Mouse (Mus musculus) heart, postnatal 0 days (tissue): Measurements from ENCODE around the gene Prpf40b. TPM values are rescaled to one million over a fixed set of nuclear protein-coding genes. Genes with fewer than 3 reads are reported as not detected.

Source experiments
- ATAC-seq: fragments of 200-750 bp; cut with Nextera tagmentation; 2 replicates; pipeline ENCODE4 v1.8.0; 2017; ENCODE audit warnings: low read depth, moderate number of reproducible peaks, moderate library complexity; ENCODE audit not compliant: insufficient read depth
- DNase-seq: peaks from one replicate; pipeline ENCODE4 v3.0.0-alpha.2; 2016; ENCODE audit warnings: low spot score
- H3K27ac ChIP-seq: fragments of 300-500 bp; sonication (generic); 2 replicates; pipeline ENCODE4 v1.5.1; 2014; ENCODE audit warnings: low read depth, mild to moderate bottlenecking
- H3K27me3 ChIP-seq: fragments of 300-500 bp; sonication (generic); 2 replicates; pipeline ENCODE4 v1.6.1; 2014; ENCODE audit warnings: low read length, mixed read lengths; ENCODE audit not compliant: control insufficient read depth, insufficient read depth
- H3K36me3 ChIP-seq: fragments of 300-500 bp; sonication (generic); replicated peaks from 2 replicates; pipeline ENCODE4 v1.6.1; 2014; ENCODE audit warnings: low read length, mixed read lengths; ENCODE audit not compliant: control insufficient read depth, insufficient read depth
- H3K4me1 ChIP-seq: fragments of 300-500 bp; sonication (generic); 2 replicates; pipeline ENCODE4 v1.6.1; 2014; ENCODE audit warnings: antibody characterized with exemption; ENCODE audit not compliant: control insufficient read depth, insufficient read depth
- H3K4me2 ChIP-seq: fragments of 300-500 bp; sonication (generic); 2 replicates; pipeline ENCODE4 v1.6.1; 2014; ENCODE audit warnings: low read depth, mild to moderate bottlenecking, low read length, moderate library complexity
- H3K4me3 ChIP-seq: fragments of 300-500 bp; sonication (generic); 2 replicates; pipeline ENCODE4 v1.5.1; 2014; ENCODE audit warnings: low read depth, low read length
- H3K9ac ChIP-seq: fragments of 300-500 bp; sonication (generic); replicated peaks from 2 replicates; pipeline ENCODE4 v1.6.1; 2014; ENCODE audit warnings: low read depth, low read length, mixed read lengths
- H3K9me3 ChIP-seq: fragments of 300-500 bp; sonication (generic); replicated peaks from 2 replicates; pipeline ENCODE4 v1.6.1; 2016; ENCODE audit warnings: low read length; ENCODE audit not compliant: control insufficient read depth
- CTCF ChIP-seq: IDR thresholded peaks from 2 replicates; pipeline ENCODE4 v1.5.1; 2016; ENCODE audit warnings: antibody characterized with exemption, control low read depth, low read depth
- EP300 ChIP-seq: IDR thresholded peaks from 2 replicates; pipeline ENCODE4 v1.6.1; 2016; ENCODE audit warnings: antibody characterized with exemption, low read depth
- WGBS: fragments of 180-500 bp; shearing (Covaris S2); extraction: QIAGEN DNeasy Blood & Tissue Kit; methylation state at CpG from one replicate; pipeline ENCODE4 v1.1.7; 2014; 5-methylcytosine and 5-hydroxymethylcytosine counted together
- polyA plus RNA-seq: library from polyadenylated mRNA; unstranded; fragments of >200 nt; fragmentation: Nextera tagmentation; extraction: Ambion mirVana; gene quantifications from 2 replicates; pipeline ENCODE4 v1.2.1, GENCODE M21; 2015
- total RNA-seq: library from RNA; depleted of rRNA; stranded (reverse); fragments of >200 nt; gene quantifications from 2 replicates; pipeline ENCODE4 v1.2.3, GENCODE M21; 2014; ENCODE audit warnings: low replicate concordance

The Prpf40b gene
- total and polyA plus RNA-seq, 2 experiments from 2014 or later = 25.4 to 27.4 TPM

DNA sequence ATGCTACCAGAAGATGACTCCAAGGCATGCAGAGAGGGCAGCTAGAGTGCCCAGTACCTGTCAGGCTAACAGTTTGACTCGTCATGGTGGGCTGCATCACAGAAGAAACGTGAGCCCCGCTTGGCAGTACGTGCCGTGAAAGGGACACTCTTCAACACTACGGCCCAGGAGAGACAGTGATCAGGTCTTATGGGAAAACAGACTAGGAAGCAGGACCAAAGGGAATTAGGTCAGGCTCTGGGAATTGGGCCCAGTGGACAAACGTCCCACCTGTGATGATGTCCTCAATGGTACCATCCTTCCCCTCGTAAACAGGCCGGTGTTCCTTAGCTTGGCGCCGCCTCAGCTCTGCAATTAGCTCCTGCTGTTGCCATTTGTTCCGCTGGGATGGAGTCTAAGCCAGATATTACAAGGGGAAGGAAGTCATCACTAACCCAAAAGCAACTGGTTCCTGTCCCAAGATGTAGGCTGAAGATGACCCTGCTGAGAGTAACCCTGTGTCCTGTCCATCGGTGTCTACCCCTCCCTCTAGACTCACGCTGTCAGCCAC is 24.0 kb downstream of the Prpf40b start:
- Histone ChIP-seq H3K9ac (no peak overlapping the region), H3K27me3 (no peaks in the 10 kb centered on the region), H3K4me3 (no peak overlapping the region), H3K36me3 (peaks cover 94% of the 10 kb centered on the region), H3K9me3 (no peaks in the 10 kb centered on the region), H3K4me1 (peaks cover 6% of the 10 kb centered on the region; the same call in 1 of the 2 replicates), H3K4me2 (no peak overlapping the region), H3K27ac (peak overlapping the region; percentile 56)
- no peak for TF ChIP-seq CTCF
- TF ChIP-seq EP300 = no peak
- DNase-seq = no peak
- WGBS = 73% methylated on average over 14 of the region's 14 CpGs
- no peak for ATAC-seq

DNA sequence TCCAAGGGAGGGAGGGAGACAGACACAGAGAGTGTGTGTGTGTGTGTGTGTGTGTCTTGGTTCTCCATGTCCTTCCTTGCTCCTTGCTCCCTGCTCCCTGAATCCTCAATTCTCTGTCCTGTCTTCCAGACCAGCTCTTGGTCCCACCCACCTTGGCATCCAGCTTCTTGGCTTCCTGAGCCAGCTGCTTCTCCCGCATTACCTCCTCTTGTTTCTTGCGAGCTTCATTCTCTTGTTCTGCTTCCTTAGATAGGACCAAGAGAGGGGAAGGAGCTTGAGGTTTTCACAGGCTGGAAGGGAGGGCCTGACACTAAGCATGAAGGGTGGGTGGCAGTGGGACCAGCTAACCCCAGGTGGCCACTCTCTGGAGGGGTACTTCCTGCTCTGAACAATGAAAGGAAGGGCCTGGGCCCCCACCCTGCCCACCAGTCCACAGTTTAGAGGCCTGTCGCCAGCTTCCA is 24.6 kb downstream of the Prpf40b start:
- ATAC-seq = peak; percentile 19; the same call in 1 of the 2 replicates
- Histone ChIP-seq H3K27ac (peak overlapping the region; percentile 56), H3K4me1 (peaks cover 6% of the 10 kb centered on the region; the same call in 1 of the 2 replicates), H3K36me3 (peaks cover 94% of the 10 kb centered on the region), H3K9ac (no peak overlapping the region), H3K9me3 (no peaks in the 10 kb centered on the region), H3K4me3 (no peak overlapping the region), H3K27me3 (no peaks in the 10 kb centered on the region), H3K4me2 (no peak overlapping the region)
- whole genome bisulfite sequencing = 49% methylated on average over 3 of the region's 3 CpGs
- TF ChIP-seq EP300 (no peak), CTCF (no peak)
- DNase-seq = no peak

DNA sequence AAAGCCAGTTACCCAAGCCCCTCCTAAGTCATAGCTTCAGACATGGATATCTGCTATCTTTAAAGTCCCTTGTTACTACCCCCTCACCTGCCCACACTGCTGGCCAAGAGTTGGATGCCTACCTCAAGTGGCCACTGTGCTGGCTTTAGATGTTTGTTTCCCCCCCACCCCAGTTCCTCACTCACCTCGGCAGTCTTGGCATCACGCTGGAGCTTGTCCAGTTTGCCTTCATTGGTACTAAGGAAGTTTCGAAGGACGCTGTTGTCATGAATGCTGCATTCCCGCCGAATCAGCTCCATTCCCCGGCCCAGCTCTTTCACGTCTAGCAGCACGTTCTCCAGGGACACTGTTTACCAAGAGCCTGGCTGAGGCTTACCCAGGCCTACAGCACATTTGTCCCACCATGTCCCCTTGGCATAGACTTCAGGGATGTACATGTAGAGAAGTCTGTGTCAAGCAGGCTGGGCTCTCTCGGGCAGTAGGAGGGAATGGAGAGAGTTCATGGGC is 25.3 kb downstream of the Prpf40b start:
- Histone ChIP-seq H3K9me3 (no peaks in the 10 kb centered on the region), H3K27ac (peak overlapping the region; percentile 56), H3K4me1 (peaks cover 6% of the 10 kb centered on the region; the same call in 1 of the 2 replicates), H3K9ac (no peak overlapping the region), H3K27me3 (no peaks in the 10 kb centered on the region), H3K4me2 (no peak overlapping the region), H3K4me3 (no peak overlapping the region), H3K36me3 (peaks cover 94% of the 10 kb centered on the region)
- WGBS = 61% methylated on average over 10 of the region's 10 CpGs
- DNase-seq (no peak), ATAC-seq (no peak)
- TF ChIP-seq CTCF (no peak), EP300 (no peak)

DNA sequence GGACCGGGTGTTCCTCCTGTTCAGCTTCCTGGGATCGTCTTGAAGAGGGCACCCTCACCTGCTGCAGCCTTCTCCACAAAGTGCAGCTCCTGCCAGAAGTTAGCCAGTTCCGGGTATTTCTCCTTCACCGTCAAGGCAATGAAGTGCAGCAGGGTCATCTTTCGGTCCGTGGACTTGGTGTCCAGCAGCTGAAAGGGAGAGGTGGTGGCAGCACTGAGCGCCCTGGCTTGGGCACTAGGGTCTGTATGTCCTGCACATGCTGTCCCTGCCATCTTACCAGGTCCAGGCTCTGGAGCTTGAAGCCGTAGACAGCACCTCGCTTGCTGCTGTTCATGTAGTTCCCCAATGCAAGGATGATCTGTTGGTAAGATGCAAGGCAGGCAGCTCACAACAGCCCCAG is 26.1 kb downstream of the Prpf40b start:
- no peaks in the 10 kb centered on the region for H3K27me3 ChIP-seq
- H3K9ac ChIP-seq = no peak overlapping the region
- H3K4me3 ChIP-seq = no peak overlapping the region
- no peak for ATAC-seq
- peak overlapping the region; percentile 56 for H3K27ac ChIP-seq
- TF ChIP-seq CTCF = no peak
- no peak for TF ChIP-seq EP300
- no peak overlapping the region for H3K4me2 ChIP-seq
- DNase-seq = no peak
- no peaks in the 10 kb centered on the region for H3K9me3 ChIP-seq
- H3K36me3 ChIP-seq = peaks cover 94% of the 10 kb centered on the region
- 74% methylated on average over 9 of the region's 9 CpGs for WGBS
- H3K4me1 ChIP-seq = peaks cover 6% of the 10 kb centered on the region; the same call in 1 of the 2 replicates

- Histone ChIP-seq H3K4me2 (no peak overlapping the region), H3K9me3 (no peaks in the 10 kb centered on the region), H3K36me3 (peaks cover 85% of the 10 kb centered on the region), H3K4me3 (no peak overlapping the region), H3K27me3 (no peaks in the 10 kb centered on the region), H3K4me1 (peaks cover 6% of the 10 kb centered on the region; the same call in 1 of the 2 replicates), H3K27ac (no peak overlapping the region), H3K9ac (no peak overlapping the region)
- WGBS = 69% methylated on average over 9 of the region's 9 CpGs
- DNase-seq = no peak
- TF ChIP-seq CTCF = no peak
- TF ChIP-seq EP300 = no peak
- no peak for ATAC-seq
Observed at GRCm38 (mm10) chr15:99324151-99324550, 29.3 kb downstream of the Prpf40b start.

DNA sequence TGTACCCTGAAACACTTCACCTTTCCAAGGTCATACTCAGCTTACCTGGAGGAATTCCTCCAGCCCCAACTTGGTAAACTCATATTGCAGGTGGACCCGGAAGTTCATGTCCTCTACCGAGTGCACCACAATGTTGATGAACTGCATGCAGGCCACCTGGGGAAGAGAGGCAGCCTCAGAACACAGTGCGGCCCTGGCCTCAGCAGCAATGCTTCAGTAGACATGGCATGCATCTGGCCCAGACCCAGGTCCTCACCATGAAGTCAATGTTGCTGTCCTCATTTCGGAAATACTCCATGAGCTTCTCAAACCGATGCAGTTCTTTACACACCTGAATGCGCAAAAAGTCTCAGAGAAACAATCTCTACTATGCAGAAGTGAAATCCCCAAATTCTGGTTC is 30.7 kb downstream of the Prpf40b start:
- H3K27ac ChIP-seq = peak overlapping the region; percentile 76
- no peak for ATAC-seq

More for the DNA sequence above, 30.7 kb downstream of the Prpf40b start:
- H3K27me3 ChIP-seq = no peaks in the 10 kb centered on the region
- DNase-seq = no peak
- H3K4me3 ChIP-seq = no peak overlapping the region
- peaks cover 72% of the 10 kb centered on the region for H3K36me3 ChIP-seq
- no peak overlapping the region for H3K9ac ChIP-seq
- H3K4me1 ChIP-seq = no peaks in the 10 kb centered on the region
- no peaks in the 10 kb centered on the region for H3K9me3 ChIP-seq
- TF ChIP-seq EP300 (no peak), CTCF (no peak)
- no peak overlapping the region for H3K4me2 ChIP-seq
- 89% methylated on average over 6 of the region's 6 CpGs for WGBS
